Mouse (Mus musculus): ENCODE results near the gene Slc48a1. TPM values are rescaled to one million over a fixed set of nuclear protein-coding genes. Genes with fewer than 3 reads are reported as not detected.

Gene Slc48a1
- polyA plus RNA-seq, 1 experiment from 2014 or later: 46.8 TPM

- Histone ChIP-seq H3K4me3 (ENCODE audit: low read length) (no peak overlapping the region), H3K27ac (ENCODE audit: low read length) (peak overlapping the region; percentile 94), H3K4me1 (replicated peaks; ENCODE audit: control insufficient read depth, insufficient read depth, low read length) (peaks cover 57% of the 10 kb centered on the region), H3K9me3 (ENCODE audit: control insufficient read depth, low read length) (no peaks in the 10 kb centered on the region), H3K4me2 (ENCODE audit: low read depth, low read length) (no peak overlapping the region), H3K27me3 (ENCODE audit: control insufficient read depth, insufficient read depth, low read depth, low read length) (no peaks in the 10 kb centered on the region), H3K9ac (ENCODE audit: low read length) (no peak overlapping the region; the same call in 1 of the 2 replicates), H3K36me3 (ENCODE audit: control insufficient read depth, insufficient read depth, low read length) (no peaks in the 10 kb centered on the region)
- no peak for ATAC-seq (ENCODE audit: low read depth)
- WGBS: 30% methylated on average over 8 of the region's 8 CpGs
Measured at GRCm38 (mm10) chr15:97836894-97837247, 58.6 kb downstream of the Slc48a1 start.

GRCm38 (mm10) chr15:97837491-97838061, 59.3 kb downstream of the Slc48a1 start:
- Histone ChIP-seq H3K4me2 (ENCODE audit: low read depth, low read length) (no peak overlapping the region; the same call in 1 of the 2 replicates), H3K9me3 (ENCODE audit: control insufficient read depth, low read length) (no peaks in the 10 kb centered on the region), H3K9ac (ENCODE audit: low read length) (peak overlapping the region; percentile 47), H3K27me3 (ENCODE audit: control insufficient read depth, insufficient read depth, low read depth, low read length) (no peaks in the 10 kb centered on the region), H3K27ac (ENCODE audit: low read length) (peak overlapping the region; percentile 94), H3K4me1 (replicated peaks; ENCODE audit: control insufficient read depth, insufficient read depth, low read length) (peaks cover 51% of the 10 kb centered on the region), H3K36me3 (ENCODE audit: control insufficient read depth, insufficient read depth, low read length) (no peaks in the 10 kb centered on the region), H3K4me3 (ENCODE audit: low read length) (no peak overlapping the region)
- ATAC-seq (ENCODE audit: low read depth): peak; percentile 80
- WGBS: 2% methylated on average over 8 of the region's 8 CpGs

- H3K4me1 ChIP-seq (replicated peaks; ENCODE audit: control insufficient read depth, insufficient read depth, low read length): peaks cover 48% of the 10 kb centered on the region
- no peaks in the 10 kb centered on the region for H3K36me3 ChIP-seq (ENCODE audit: control insufficient read depth, insufficient read depth, low read length)
- no peaks in the 10 kb centered on the region for H3K9me3 ChIP-seq (ENCODE audit: control insufficient read depth, low read length)
- H3K27ac ChIP-seq (ENCODE audit: low read length): peak overlapping the region; percentile 94
- no peak overlapping the region for H3K4me2 ChIP-seq (ENCODE audit: low read depth, low read length)
- no peak for ATAC-seq (ENCODE audit: low read depth)
- WGBS: 85% methylated on average over 4 of the region's 4 CpGs
- no peaks in the 10 kb centered on the region for H3K27me3 ChIP-seq (ENCODE audit: control insufficient read depth, insufficient read depth, low read depth, low read length)
- no peak overlapping the region for H3K9ac ChIP-seq (ENCODE audit: low read length)
- H3K4me3 ChIP-seq (ENCODE audit: low read length): no peak overlapping the region
Measured at GRCm38 (mm10) chr15:97838395-97838794, 60.1 kb downstream of the Slc48a1 start.

- peaks cover 48% of the 10 kb centered on the region for H3K4me1 ChIP-seq (replicated peaks; ENCODE audit: control insufficient read depth, insufficient read depth, low read length)
- WGBS: 92% methylated on average over 2 of the region's 2 CpGs
- H3K4me3 ChIP-seq (ENCODE audit: low read length): no peak overlapping the region
- no peaks in the 10 kb centered on the region for H3K27me3 ChIP-seq (ENCODE audit: control insufficient read depth, insufficient read depth, low read depth, low read length)
- no peak overlapping the region for H3K9ac ChIP-seq (ENCODE audit: low read length)
- H3K9me3 ChIP-seq (ENCODE audit: control insufficient read depth, low read length): no peaks in the 10 kb centered on the region
- H3K27ac ChIP-seq (ENCODE audit: low read length): peak overlapping the region; percentile 85; the same call in 1 of the 2 replicates
- no peaks in the 10 kb centered on the region for H3K36me3 ChIP-seq (ENCODE audit: control insufficient read depth, insufficient read depth, low read length)
- H3K4me2 ChIP-seq (ENCODE audit: low read depth, low read length): no peak overlapping the region
- ATAC-seq (ENCODE audit: low read depth): no peak
Measured at GRCm38 (mm10) chr15:97839012-97839411, 60.7 kb downstream of the Slc48a1 start.

- peak overlapping the region; percentile 17; the same call in 1 of the 2 replicates for H3K9ac ChIP-seq (ENCODE audit: low read length)
- 66% methylated on average over 4 of the region's 4 CpGs for WGBS
- peaks cover 48% of the 10 kb centered on the region for H3K4me1 ChIP-seq (replicated peaks; ENCODE audit: control insufficient read depth, insufficient read depth, low read length)
Measured at GRCm38 (mm10) chr15:97839473-97839872, 61.2 kb downstream of the Slc48a1 start.

GRCm38 (mm10) chr15:97839991-97840455, 61.7 kb downstream of the Slc48a1 start:
- WGBS: 17% methylated on average over 3 of the region's 3 CpGs
- H3K9ac ChIP-seq (ENCODE audit: low read length): peak overlapping the region; percentile 17
- peak; percentile 89 for ATAC-seq (ENCODE audit: low read depth)
- peaks cover 48% of the 10 kb centered on the region for H3K4me1 ChIP-seq (replicated peaks; ENCODE audit: control insufficient read depth, insufficient read depth, low read length)
- H3K27me3 ChIP-seq (ENCODE audit: control insufficient read depth, insufficient read depth, low read depth, low read length): no peaks in the 10 kb centered on the region
- no peak overlapping the region for H3K4me2 ChIP-seq (ENCODE audit: low read depth, low read length)
- H3K27ac ChIP-seq (ENCODE audit: low read length): peak overlapping the region; percentile 85
- no peaks in the 10 kb centered on the region for H3K36me3 ChIP-seq (ENCODE audit: control insufficient read depth, insufficient read depth, low read length)
- H3K9me3 ChIP-seq (ENCODE audit: control insufficient read depth, low read length): no peaks in the 10 kb centered on the region
- no peak overlapping the region for H3K4me3 ChIP-seq (ENCODE audit: low read length)

More at GRCm38 (mm10) chr15:97839473-97839872, 61.2 kb downstream of the Slc48a1 start:
- ATAC-seq (ENCODE audit: low read depth): no peak
- no peaks in the 10 kb centered on the region for H3K9me3 ChIP-seq (ENCODE audit: control insufficient read depth, low read length)
- no peak overlapping the region for H3K4me3 ChIP-seq (ENCODE audit: low read length)
- peak overlapping the region; percentile 85 for H3K27ac ChIP-seq (ENCODE audit: low read length)
- H3K36me3 ChIP-seq (ENCODE audit: control insufficient read depth, insufficient read depth, low read length): no peaks in the 10 kb centered on the region
- no peaks in the 10 kb centered on the region for H3K27me3 ChIP-seq (ENCODE audit: control insufficient read depth, insufficient read depth, low read depth, low read length)
- H3K4me2 ChIP-seq (ENCODE audit: low read depth, low read length): no peak overlapping the region

GRCm38 (mm10) chr15:97840781-97841180, 62.5 kb downstream of the Slc48a1 start:
- Histone ChIP-seq H3K9ac (ENCODE audit: low read length) (no peak overlapping the region), H3K4me3 (ENCODE audit: low read length) (no peak overlapping the region), H3K27ac (ENCODE audit: low read length) (peak overlapping the region; percentile 85), H3K27me3 (ENCODE audit: control insufficient read depth, insufficient read depth, low read depth, low read length) (no peaks in the 10 kb centered on the region), H3K4me2 (ENCODE audit: low read depth, low read length) (no peak overlapping the region), H3K4me1 (replicated peaks; ENCODE audit: control insufficient read depth, insufficient read depth, low read length) (peaks cover 48% of the 10 kb centered on the region), H3K36me3 (ENCODE audit: control insufficient read depth, insufficient read depth, low read length) (no peaks in the 10 kb centered on the region), H3K9me3 (ENCODE audit: control insufficient read depth, low read length) (no peaks in the 10 kb centered on the region)
- ATAC-seq (ENCODE audit: low read depth): no peak
- WGBS: 68% methylated on average over 1 of the region's 1 CpGs

GRCm38 (mm10) chr15:97841383-97841782, 63.1 kb downstream of the Slc48a1 start:
- H3K36me3 ChIP-seq (ENCODE audit: control insufficient read depth, insufficient read depth, low read length): no peaks in the 10 kb centered on the region
- H3K9ac ChIP-seq (ENCODE audit: low read length): no peak overlapping the region
- H3K4me1 ChIP-seq (replicated peaks; ENCODE audit: control insufficient read depth, insufficient read depth, low read length): peaks cover 44% of the 10 kb centered on the region
- 91% methylated on average over 6 of the region's 6 CpGs for WGBS
- no peak overlapping the region for H3K4me2 ChIP-seq (ENCODE audit: low read depth, low read length)
- H3K27me3 ChIP-seq (ENCODE audit: control insufficient read depth, insufficient read depth, low read depth, low read length): no peaks in the 10 kb centered on the region
- no peak overlapping the region for H3K4me3 ChIP-seq (ENCODE audit: low read length)
- no peak for ATAC-seq (ENCODE audit: low read depth)
- no peaks in the 10 kb centered on the region for H3K9me3 ChIP-seq (ENCODE audit: control insufficient read depth, low read length)
- H3K27ac ChIP-seq (ENCODE audit: low read length): no peak overlapping the region

GRCm38 (mm10) chr15:97842058-97842457, 63.7 kb downstream of the Slc48a1 start:
- Histone ChIP-seq H3K4me1 (replicated peaks; ENCODE audit: control insufficient read depth, insufficient read depth, low read length) (peaks cover 37% of the 10 kb centered on the region), H3K27me3 (ENCODE audit: control insufficient read depth, insufficient read depth, low read depth, low read length) (no peaks in the 10 kb centered on the region), H3K9ac (ENCODE audit: low read length) (no peak overlapping the region), H3K36me3 (ENCODE audit: control insufficient read depth, insufficient read depth, low read length) (no peaks in the 10 kb centered on the region), H3K4me3 (ENCODE audit: low read length) (no peak overlapping the region), H3K9me3 (ENCODE audit: control insufficient read depth, low read length) (no peaks in the 10 kb centered on the region), H3K4me2 (ENCODE audit: low read depth, low read length) (no peak overlapping the region), H3K27ac (ENCODE audit: low read length) (no peak overlapping the region)
- ATAC-seq (ENCODE audit: low read depth): no peak
- 87% methylated on average over 6 of the region's 6 CpGs for WGBS
